Mouse (Mus musculus) embryonic stem cell, embryonic (primary cell): ENCODE results near the gene Sde2.

Experiments
- CTCF ChIA-PET, 4 experiments: fragments of 300-600 bp in 2 of 4; fragments of 350-600 bp in 2 of 4; sonication (Branson Sonifier 250); formaldehyde crosslinking; loops; one replicate each; lab custom pipeline; 2022; ENCODE audit warnings: inconsistent platforms in 2 of 4; lab: Charles Lee
- POLR2A ChIA-PET, 4 experiments: fragments of 300-600 bp in 2 of 4; fragments of 350-600 bp in 2 of 4; sonication (Branson Sonifier 250); formaldehyde crosslinking; loops; one replicate each; lab custom pipeline; 2022; ENCODE audit warnings: antibody characterized with exemption in 4 of 4, inconsistent platforms in 1 of 4; lab: Charles Lee

Sde2 gene

GRCm38 (mm10) chr1:180889841-180890240, 38.9 kb downstream of the Sde2 start:
- ChIA-PET POLR2A (interaction anchor here (0.6 to 8.2 kb wide), 82 partner anchors 8 to 1132 kb away, joined by 3 to 275 read pairs (median 9); partner anchors contain the start of genes Lefty1 (in 3 of the 4), Pycr2 (in 3 of the 4), Sde2 (in 3 of the 4) and Tmem63a (in 3 of the 4)), CTCF (interaction anchor here (0.7 to 3.9 kb wide), 35 partner anchors 10 to 695 kb away, joined by 3 to 46 read pairs (median 5); partner anchors contain the start of genes Lefty1 (in 1 of the 4), Pycr2 (in 1 of the 4) and Sde2 (in 1 of the 4))

DNA sequence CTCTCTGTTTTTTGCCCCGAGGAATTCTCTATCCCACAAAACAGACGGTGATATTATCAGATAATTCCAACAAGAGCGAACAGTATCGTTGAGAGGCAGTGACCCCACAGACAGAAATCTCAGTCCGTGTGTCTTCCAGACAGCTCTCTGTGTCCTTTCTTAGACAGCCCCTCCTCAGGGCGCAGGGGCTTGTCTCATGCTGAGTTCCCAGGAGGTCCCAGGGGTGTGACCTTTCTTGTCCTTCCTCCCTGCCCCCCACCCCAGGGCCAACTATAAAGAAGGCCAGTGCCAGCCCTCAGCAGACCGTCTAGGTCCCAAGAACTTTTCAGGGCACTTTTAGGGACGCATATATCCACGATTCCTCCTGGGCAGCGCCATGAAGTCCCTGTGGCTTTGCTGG, 41.9 kb downstream of the Sde2 start, which contains the start of gene Lefty2:
Lefty2 (plus strand) TSS at position 301 of the 400 bp plus-strand sequence.
- POLR2A ChIA-PET = interaction anchor here in 3 of 4 experiments (0.6 to 4.7 kb wide), 24 partner anchors 8 to 88 kb away, joined by 3 to 80 read pairs (median 6); partner anchors contain the start of genes Lefty1 (in 3 of the 3), Pycr2 (in 2 of the 3), H3f3a (in 1 of the 3) and Sde2 (in 1 of the 3)
- CTCF ChIA-PET = interaction anchor here in 2 of 4 experiments (1.1 to 3.4 kb wide), 3 partner anchors 11 to 29 kb away, joined by 3 to 11 read pairs (median 3); partner anchors contain the start of gene Pycr2 (in 1 of the 2)

DNA sequence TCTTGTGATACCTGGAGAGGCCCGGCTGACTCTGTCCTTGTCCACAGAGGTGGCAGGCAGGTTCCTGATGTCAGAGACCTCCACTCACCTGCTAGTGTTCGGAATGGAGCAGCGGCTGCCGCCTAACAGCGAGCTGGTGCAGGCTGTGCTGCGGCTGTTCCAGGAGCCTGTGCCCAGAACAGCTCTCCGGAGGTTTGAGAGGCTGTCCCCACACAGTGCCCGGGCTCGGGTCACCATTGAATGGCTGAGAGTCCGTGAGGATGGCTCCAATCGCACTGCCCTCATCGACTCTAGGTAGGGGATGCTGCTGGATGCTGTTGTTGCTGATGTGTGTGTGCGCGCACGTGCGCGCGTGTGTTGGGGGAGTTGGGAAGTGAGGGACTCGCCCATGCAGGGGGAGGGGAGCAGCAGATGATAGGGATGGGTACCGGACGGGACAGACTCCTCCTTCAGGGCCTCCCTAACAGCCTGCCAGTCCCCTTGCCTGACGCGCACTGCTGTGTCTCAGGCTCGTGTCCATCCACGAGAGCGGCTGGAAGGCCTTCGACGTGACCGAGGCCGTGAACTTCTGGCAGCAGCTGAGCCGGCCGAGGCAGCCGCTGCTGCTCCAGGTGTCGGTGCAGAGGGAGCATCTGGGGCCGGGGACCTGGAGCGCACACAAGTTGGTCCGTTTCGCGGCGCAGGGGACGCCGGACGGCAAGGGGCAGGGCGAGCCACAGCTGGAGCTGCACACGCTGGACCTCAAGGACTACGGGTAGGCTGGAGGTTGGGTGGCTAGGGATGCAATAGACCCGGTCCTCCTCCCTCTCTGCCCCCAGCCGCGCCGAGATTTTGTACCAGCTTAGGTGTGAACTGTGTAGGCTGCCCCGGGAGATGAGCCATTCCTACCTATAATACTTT, 43.4 kb downstream of the Sde2 start:
- CTCF ChIA-PET = interaction anchor here in 2 of 4 experiments (0.6 to 3.4 kb wide), 5 partner anchors 9 to 30 kb away, joined by 3 to 11 read pairs (median 4); partner anchors contain the start of gene Pycr2 (in 1 of the 2)
- POLR2A ChIA-PET = interaction anchor here (0.6 to 4.7 kb wide), 36 partner anchors 9 to 525 kb away, joined by 3 to 80 read pairs (median 5); partner anchors contain the start of genes Pycr2 (in 3 of the 4), Lefty1 (in 2 of the 4), H3f3a (in 1 of the 4) and Sde2 (in 1 of the 4)

- ChIA-PET CTCF (interaction anchor here (0.5 to 1.4 kb wide), 75 partner anchors 8 to 1075 kb away, joined by 3 to 29 read pairs (median 4); partner anchors contain the start of gene Lefty1 (in 3 of the 4)), POLR2A (interaction anchor here (0.5 to 14.4 kb wide), 41 partner anchors 9 to 1518 kb away, joined by 3 to 373 read pairs (median 4); partner anchors contain the start of genes Lefty1 (in 2 of the 4), Tmem63a (in 2 of the 4) and Sde2 (in 1 of the 4))
Measured at GRCm38 (mm10) chr1:180901107-180901506, 50.2 kb downstream of the Sde2 start.

DNA sequence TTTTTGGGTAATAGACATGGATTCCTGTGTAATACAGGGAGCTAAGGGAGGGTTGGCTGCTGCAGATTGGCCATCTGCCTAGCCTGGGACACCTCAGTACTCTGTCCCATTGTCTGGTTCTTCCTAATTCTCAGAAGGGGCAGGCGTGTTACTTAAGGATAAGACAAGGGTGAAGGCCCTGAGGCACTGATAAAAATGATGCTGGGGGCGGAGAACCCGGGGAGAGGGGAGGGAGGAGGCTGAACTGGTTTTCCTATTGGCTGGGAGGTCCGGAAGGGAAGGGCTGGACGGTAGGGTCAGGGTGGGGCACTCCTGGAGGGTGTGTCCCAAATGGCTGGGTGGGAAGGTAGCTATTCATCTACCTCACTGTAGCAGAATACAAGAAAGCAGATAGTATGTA, 52.0 kb downstream of the Sde2 start:
- POLR2A ChIA-PET = interaction anchor here (0.5 to 15.8 kb wide), 52 partner anchors 8 to 1200 kb away, joined by 3 to 373 read pairs (median 8); partner anchors contain the start of genes Sde2 (in 3 of the 4), Lefty1 (in 2 of the 4), Lefty2 (in 2 of the 4) and Tmem63a (in 2 of the 4)
- CTCF ChIA-PET = interaction anchor here in 3 of 4 experiments (0.5 to 5.6 kb wide), 24 partner anchors 8 to 166 kb away, joined by 3 to 46 read pairs (median 6); partner anchors contain the start of genes Lefty2 (in 2 of the 3) and Tmem63a (in 1 of the 3)

- ChIA-PET CTCF (interaction anchor here in 3 of 4 experiments (0.9 to 5.6 kb wide), 21 partner anchors 8 to 119 kb away, joined by 3 to 46 read pairs (median 4); partner anchors contain the start of genes Lefty2 (in 2 of the 3) and Tmem63a (in 1 of the 3)), POLR2A (interaction anchor here (0.5 to 15.8 kb wide), 61 partner anchors 7 to 266 kb away, joined by 3 to 373 read pairs (median 6); partner anchors contain the start of genes Lefty1 (in 3 of the 4), Sde2 (in 3 of the 4), H3f3a (in 2 of the 4) and Lefty2 (in 2 of the 4))
Measured at GRCm38 (mm10) chr1:180903666-180904038, 52.7 kb downstream of the Sde2 start.

DNA sequence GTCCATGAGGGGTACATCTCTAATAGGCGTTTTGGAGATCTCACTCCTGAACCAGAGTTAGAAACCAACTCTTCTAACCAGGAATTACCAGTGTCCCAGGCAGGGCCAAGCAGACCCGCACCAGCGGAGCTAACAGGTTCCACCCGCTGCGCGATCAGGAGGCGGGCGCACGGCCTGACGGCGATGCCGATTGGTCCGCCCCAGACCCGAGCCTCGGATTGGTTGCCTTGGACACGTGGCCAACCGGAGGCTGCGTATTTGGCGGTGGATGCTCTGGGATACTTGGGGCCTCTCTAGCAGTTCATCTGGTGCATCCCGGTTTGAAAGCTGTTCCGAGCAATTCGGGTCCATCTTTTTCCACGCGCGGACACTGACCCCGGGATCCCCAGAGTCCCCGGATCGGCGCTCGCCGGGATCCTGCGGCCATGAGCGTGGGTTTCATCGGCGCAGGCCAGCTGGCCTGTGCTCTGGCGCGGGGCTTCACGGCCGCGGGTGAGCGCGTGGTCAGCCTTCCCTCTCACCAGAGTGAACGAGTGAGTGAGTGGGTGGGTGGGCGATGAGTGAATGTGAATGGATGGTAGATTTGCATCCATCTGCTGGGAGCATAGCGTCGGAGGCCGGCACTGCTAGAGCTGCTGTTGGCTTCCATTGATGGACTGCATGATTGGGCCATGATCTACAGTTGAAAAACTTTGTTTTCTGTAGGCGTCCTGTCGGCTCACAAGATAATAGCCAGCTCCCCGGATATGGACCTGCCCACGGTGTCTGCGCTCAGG, 53.3 kb downstream of the Sde2 start, which contains the start of gene Pycr2:
Pycr2 (plus strand) TSS at position 255 of the 776 bp plus-strand sequence.
- POLR2A ChIA-PET = interaction anchor here (0.5 to 15.8 kb wide), 64 partner anchors 9 to 266 kb away, joined by 3 to 373 read pairs (median 6); partner anchors contain the start of genes Lefty1 (in 3 of the 4), Sde2 (in 3 of the 4), H3f3a (in 2 of the 4) and Lefty2 (in 2 of the 4)
- CTCF ChIA-PET = interaction anchor here (0.9 to 5.6 kb wide), 22 partner anchors 8 to 126 kb away, joined by 3 to 46 read pairs (median 4); partner anchors contain the start of genes Lefty2 (in 2 of the 4) and Tmem63a (in 1 of the 4)

DNA sequence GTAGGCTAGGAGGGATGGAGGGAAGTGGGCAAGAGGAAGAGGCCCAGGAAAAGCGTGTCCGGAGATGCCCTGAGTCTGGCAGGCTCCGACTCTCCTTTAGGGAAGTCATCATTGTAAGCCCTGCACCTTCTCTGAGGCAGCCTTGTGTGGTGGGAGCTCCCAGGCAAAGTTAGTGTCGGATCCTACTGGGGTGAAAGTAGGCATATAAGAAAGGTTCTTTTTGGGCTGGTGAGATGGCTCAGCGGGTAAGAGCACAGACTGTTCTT, 53.8 kb downstream of the Sde2 start:
- POLR2A ChIA-PET = interaction anchor here (0.5 to 15.8 kb wide), 58 partner anchors 8 to 1579 kb away, joined by 3 to 373 read pairs (median 6); partner anchors contain the start of genes Lefty1 (in 2 of the 4), Lefty2 (in 2 of the 4), Sde2 (in 2 of the 4) and Tmem63a (in 2 of the 4)

DNA sequence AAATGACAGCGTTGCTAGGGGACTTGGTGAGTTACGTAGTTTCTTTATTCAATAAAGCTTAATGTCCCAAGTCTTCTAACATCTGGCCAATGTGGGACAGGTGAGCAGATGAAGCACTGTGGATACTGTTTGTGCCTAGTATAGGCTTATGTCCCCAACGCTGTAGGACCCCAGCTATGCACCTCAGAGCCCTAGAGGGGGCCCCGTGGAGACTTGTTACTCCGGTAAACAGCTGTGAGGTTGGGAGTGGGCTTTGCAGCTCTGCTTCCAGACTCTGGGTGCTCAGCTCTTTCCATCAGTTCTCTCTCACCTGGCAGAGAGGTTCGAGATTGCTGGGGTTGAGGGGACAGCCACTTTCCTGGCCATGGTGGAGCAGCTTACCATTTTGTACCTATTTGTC, 54.4 kb downstream of the Sde2 start:
- ChIA-PET POLR2A (interaction anchor here (0.5 to 15.8 kb wide), 44 partner anchors 10 to 1579 kb away, joined by 3 to 373 read pairs (median 8); partner anchors contain the start of genes Lefty1 (in 3 of the 4), Lefty2 (in 2 of the 4), Sde2 (in 2 of the 4) and Tmem63a (in 2 of the 4)), CTCF (interaction anchor here (0.5 to 5.6 kb wide), 20 partner anchors 11 to 127 kb away, joined by 3 to 46 read pairs (median 4); no protein-coding TSS in a partner anchor)

More for the DNA sequence above, 53.8 kb downstream of the Sde2 start:
- CTCF ChIA-PET = interaction anchor here (0.9 to 5.6 kb wide), 19 partner anchors 9 to 127 kb away, joined by 3 to 46 read pairs (median 5); partner anchors contain the start of genes Lefty2 (in 1 of the 4) and Tmem63a (in 1 of the 4)

GRCm38 (mm10) chr1:180905876-180906275, 54.9 kb downstream of the Sde2 start:
- CTCF ChIA-PET = interaction anchor here (0.5 to 5.6 kb wide), 20 partner anchors 10 to 128 kb away, joined by 3 to 46 read pairs (median 4); no protein-coding TSS in a partner anchor
- POLR2A ChIA-PET = interaction anchor here (0.6 to 15.8 kb wide), 43 partner anchors 9 to 325 kb away, joined by 3 to 373 read pairs (median 6); partner anchors contain the start of genes Lefty1 (in 3 of the 4), Sde2 (in 3 of the 4), Lefty2 (in 2 of the 4) and Tmem63a (in 2 of the 4)

DNA sequence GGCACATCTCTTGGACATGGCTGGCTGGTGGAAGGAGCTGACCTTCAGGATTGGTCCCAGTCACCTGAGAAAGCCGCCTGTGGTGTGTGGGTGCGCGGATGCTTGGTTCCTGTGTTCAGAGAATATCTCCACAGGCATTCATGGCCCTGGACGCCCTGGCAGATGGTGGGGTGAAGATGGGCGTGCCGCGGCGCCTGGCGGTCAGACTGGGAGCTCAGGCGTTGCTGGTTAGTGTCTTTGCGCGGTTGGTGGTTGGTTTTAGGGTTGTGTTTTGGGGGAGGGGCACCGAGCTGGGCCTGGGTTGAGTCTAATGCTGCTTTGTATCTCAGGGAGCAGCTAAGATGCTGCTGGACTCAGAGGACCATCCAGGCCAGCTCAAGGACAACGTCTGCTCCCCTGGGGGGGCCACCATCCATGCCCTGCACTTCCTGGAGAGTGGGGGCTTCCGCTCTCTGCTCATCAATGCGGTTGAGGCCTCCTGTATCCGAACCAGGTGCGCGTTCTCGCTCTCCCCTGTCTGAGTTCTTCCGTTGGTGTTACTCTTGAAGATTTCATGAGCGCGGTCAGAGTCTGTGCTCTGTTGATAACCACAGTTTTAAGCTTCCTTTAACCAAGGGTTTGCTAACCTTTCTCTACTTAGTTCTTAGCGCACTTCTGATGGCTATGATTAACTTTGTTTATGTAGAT, 55.7 kb downstream of the Sde2 start:
- POLR2A ChIA-PET = interaction anchor here (0.6 to 15.8 kb wide), 41 partner anchors 8 to 324 kb away, joined by 3 to 373 read pairs (median 6); partner anchors contain the start of genes Sde2 (in 3 of the 4), Lefty2 (in 2 of the 4), Tmem63a (in 2 of the 4) and Lefty1 (in 1 of the 4)
- CTCF ChIA-PET = interaction anchor here (0.6 to 5.6 kb wide), 14 partner anchors 13 to 1380 kb away, joined by 3 to 46 read pairs (median 4); no protein-coding TSS in a partner anchor

DNA sequence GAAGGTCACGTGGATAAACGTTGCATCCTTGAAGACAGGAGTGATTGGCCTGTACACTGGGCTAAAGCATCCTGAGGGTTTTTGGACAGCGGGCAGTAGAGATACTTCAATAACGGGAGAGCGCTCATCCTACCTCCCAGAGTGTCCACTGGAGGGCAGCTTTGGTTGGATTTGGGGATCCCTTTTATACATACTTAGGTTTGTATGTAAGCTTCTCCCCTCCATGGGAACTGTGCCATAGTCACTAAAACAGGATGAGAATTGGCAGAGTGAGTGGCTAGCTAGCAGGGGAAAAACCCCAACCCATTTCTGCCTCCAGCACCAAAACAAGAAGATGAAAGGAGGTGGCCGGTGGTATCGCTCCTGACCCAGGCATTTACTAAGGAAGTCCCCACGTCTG, 60.2 kb downstream of the Sde2 start:
- POLR2A ChIA-PET = interaction anchor here (0.6 to 21.1 kb wide), 32 partner anchors 8 to 683 kb away, joined by 3 to 373 read pairs (median 4); partner anchors contain the start of genes Sde2 (in 2 of the 4), Lefty1 (in 1 of the 4), Lefty2 (in 1 of the 4) and Pycr2 (in 1 of the 4)
- CTCF ChIA-PET = interaction anchor here (0.5 to 2.0 kb wide), 20 partner anchors 8 to 969 kb away, joined by 3 to 12 read pairs (median 4); no protein-coding TSS in a partner anchor

DNA sequence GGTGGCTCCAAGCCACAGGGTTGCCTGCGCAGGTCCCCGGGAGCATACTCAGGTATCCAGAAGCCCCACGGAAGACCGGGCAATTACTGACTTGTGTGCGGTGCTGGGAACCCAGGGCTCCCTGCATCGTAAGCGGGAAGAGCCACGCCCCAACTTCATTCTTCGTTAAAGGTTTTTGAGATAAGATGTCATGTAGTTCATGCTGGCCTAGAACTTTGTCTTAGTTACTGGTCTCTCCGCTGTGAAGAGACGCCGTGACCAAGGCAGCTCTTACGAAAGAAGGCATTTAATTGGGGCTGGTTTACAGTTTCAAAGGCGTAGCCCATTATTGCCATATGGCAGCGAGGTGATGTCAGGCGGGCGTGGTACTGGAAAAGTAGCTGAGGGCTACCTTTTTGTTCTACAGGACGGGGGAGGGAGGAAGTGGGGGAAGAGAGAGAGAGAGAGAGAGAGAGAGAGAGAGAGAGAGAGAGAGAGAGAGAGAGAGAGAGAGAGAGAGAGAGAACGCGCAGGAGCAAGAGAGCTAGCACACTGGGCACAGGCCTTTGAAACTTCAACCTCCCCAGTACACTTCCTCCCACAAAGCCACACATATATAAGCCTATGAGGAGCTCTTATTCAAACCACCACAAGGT, 60.8 kb downstream of the Sde2 start:
- POLR2A ChIA-PET = interaction anchor here in 3 of 4 experiments (0.5 to 21.1 kb wide), 33 partner anchors 8 to 268 kb away, joined by 3 to 373 read pairs (median 4); partner anchors contain the start of genes Lefty1 (in 2 of the 3), Sde2 (in 2 of the 3), Lefty2 (in 1 of the 3) and Pycr2 (in 1 of the 3)
- CTCF ChIA-PET = interaction anchor here (0.5 to 2.0 kb wide), 30 partner anchors 8 to 969 kb away, joined by 3 to 12 read pairs (median 4); partner anchors contain the start of gene Pycr2 (in 1 of the 4)

GRCm38 (mm10) chr1:180912792-180913191, 61.9 kb downstream of the Sde2 start:
- CTCF ChIA-PET = interaction anchor here in 1 of 4 experiments (0.5 kb wide), 1 partner anchor 62 kb away, joined by 3 read pairs; no protein-coding TSS in a partner anchor

More at GRCm38 (mm10) chr1:180912792-180913191, 61.9 kb downstream of the Sde2 start:
- POLR2A ChIA-PET = interaction anchor here in 2 of 4 experiments (0.7 to 21.1 kb wide), 10 partner anchors 8 to 62 kb away, joined by 3 to 373 read pairs (median 6); partner anchors contain the start of genes Pycr2 (in 2 of the 2), Lefty1 (in 1 of the 2), Sde2 (in 1 of the 2) and Tmem63a (in 1 of the 2)
